Mouse (Mus musculus) liver (tissue): ENCODE measurements at regions not wholly inside any gene's neighbourhood (a gene's known extent, or its start where the extent isn't known, plus 50 kb on each side); places are given as distances from the start of the nearest gene placed in this dataset.

Source experiments
- DNase-seq: peaks from one replicate; pipeline ENCODE4 v3.0.0-alpha.2; 2020; ENCODE audit warnings: mixed read lengths

- DNase-seq, result no peak
Measured at GRCm38 (mm10) chr7:37096291-37096690, 398.4 kb downstream of the Tshz3 start.

GRCm38 (mm10) chr7:37098950-37099349, 401.0 kb downstream of the Tshz3 start:
- no peak for DNase-seq

GRCm38 (mm10) chr7:37104671-37105070, 406.8 kb downstream of the Tshz3 start:
- no peak for DNase-seq

DNA sequence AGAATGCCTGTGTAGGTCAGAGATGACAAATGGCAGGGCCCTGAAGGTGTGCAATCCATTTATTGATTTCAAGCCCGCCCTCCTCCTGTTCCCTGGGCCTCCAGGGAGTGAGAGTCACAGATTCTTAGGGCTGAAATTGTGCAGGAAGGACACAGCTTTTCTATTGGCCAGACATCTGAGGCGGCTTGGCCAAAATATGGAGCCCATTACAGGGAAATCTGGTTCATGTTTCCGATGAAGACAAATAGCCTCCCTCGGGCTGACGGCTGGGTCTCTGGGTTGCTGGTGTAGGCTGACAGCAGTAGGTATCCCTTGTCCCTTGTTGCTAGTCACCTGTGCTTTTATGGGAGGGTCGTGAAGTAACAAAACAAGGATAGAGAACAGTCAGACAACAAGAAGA, 413.2 kb downstream of the Tshz3 start:
- no peak for DNase-seq

DNA sequence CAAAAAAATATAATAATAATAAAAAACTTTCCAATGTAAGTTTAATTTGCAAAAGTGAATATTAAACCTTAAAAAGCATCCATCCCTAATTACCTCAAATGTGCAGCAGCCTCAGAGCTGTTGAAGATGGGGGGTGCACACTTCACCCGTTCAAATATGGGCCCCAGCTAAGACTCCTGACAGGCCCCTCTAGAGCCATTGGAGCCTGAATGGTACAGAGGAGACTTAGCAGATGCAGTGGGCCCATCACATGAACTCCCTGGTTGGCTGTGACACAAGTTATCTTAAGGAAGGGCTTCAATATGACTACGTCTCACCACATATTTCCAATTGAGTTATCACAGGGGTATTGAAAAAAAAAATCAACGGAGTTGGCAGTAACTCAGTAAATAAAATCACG, 422.9 kb downstream of the Tshz3 start:
- no peak for DNase-seq

GRCm38 (mm10) chr7:37140191-37140590, 442.3 kb downstream of the Tshz3 start:
- no peak for DNase-seq

DNA sequence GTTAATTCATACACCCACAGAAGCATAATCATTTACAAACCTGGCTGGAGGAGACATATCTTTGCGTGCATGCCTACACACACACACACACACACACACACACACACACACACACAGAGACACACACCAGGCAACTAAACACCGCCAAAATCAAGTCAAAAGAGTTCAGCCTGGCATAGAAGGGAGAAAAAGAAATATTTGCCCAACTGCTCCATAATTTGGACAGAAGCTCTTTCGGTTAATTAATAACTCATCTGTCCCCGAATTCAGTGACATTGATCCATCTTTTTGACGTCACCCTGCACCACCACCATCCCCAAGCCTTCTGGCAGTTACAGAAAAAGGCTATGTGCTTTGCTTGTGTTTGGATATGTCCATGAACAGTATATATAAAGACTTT, 444.9 kb downstream of the Tshz3 start:
- DNase-seq, result no peak

DNA sequence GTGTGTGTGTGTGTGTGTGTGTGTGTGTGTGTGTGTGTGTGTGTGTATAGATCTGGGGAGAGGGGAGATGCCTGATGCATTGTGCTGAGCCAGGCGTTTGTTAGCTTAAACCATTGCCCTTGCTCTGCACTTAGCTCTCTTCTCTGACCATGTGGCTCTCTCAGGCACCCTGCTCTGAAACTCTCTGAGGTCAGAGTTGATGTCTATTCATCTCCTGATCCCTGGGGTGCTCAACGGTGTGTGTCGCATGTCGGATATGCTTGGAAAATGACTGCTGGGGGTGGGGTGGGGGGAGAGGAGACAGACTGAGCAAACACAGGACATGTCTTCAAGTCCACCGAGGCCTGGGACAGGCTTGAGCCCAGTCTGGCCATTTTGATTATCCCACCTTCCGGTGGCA, 446.4 kb downstream of the Tshz3 start:
- no peak for DNase-seq

DNA sequence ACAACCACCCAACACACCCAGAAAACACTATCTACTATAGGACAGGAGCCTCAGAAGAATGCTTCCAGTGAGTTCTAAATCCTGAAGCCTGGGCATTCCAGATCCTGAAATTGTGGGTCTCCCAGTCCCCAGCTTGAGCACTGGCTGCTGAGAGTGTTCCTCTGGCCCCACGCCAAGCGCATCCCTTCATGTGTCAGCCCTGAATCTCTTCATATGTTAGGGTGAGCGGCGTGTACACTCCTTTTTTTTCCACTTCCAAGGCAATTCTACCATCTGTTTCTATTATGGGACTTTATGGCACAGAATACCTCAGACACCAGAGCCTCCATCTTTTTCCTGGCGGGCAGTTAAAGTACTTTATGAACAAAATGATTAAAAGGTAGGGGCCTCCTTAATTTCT, 451.8 kb downstream of the Tshz3 start:
- no peak for DNase-seq

GRCm38 (mm10) chr7:37159801-37160200, 461.9 kb downstream of the Tshz3 start:
- no peak for DNase-seq

GRCm38 (mm10) chr7:37168883-37169282, 471.0 kb downstream of the Tshz3 start:
- no peak for DNase-seq

DNA sequence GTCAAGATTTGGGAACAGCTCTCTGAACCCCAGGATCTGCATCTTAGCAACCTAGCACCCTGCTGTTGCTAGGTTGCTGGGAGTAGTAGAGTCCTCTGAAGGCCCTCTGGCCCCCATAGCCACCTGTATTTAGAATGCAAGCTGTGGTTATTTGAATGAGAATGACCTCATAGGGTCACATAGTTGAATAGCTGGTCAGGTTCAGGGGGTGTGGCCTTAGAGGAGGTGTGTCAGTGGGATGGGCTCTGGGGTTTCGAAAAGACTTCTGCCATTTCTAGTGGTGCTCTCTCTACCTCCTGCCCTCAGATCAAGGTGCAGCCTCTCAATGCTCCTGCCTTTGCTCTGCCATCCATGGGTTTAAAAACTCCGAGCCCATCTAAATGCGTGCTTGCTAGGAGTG, 477.8 kb downstream of the Tshz3 start:
- no peak for DNase-seq

DNA sequence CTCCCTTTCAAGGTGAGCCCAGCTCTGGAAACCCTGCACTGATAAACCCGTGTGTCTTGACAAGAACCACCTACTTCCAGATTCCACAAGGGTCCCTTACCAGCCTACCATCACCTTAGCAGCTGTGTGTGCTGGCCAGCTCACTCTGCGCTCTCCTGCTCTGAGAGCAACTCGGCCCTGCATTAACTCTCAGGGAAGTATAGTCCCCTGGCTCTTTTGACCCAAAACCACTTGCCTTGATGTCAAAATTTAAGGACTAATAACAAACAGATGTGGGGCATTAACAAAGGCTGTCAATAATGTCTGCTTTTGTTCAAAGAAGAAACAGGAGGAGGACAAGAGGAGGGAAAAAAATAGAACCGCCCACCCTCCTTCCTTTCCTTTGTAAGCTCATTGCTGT, 480.3 kb downstream of the Tshz3 start:
- no peak for DNase-seq

GRCm38 (mm10) chr7:37179907-37180306, 482.0 kb downstream of the Tshz3 start:
- no peak for DNase-seq

DNA sequence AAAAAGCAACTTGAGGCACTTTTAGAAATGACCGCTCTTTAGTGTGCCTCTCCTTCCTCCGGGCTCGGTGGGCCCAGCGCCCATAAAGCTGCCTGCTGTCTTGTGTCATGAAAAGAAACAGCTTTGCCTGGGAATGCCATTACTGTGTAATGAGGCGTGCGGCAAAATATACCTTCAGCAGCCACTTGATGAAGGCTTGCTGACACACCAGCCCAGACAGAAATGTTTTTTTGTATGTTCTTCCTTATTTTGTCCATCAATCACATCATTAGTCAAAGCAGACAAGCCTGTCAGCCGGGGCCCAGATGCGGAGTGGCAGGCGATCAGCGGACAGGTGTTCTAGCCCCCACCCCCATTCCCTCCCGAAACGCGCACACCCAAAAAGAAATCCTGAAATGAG, 482.5 kb downstream of the Tshz3 start:
- no peak for DNase-seq

DNA sequence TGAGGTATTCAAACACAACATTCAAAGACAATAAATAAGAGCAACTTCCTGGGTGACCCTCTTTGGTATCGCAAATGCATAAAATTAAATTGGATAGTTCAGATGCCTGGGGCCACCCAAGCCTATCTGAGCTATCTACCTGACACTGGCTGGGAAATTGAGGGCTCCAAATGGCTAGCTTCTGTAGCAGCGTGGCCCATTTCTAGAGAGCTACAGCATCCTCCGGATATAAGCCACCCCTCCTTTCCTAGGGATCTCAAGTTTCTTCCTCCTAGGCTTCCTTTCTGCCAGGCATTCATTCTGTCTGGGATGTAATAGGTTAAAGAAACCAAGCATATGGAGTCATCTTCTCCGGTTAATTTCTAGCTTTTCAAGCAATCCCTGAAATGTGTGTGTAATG, 483.2 kb downstream of the Tshz3 start:
- DNase-seq, result no peak

GRCm38 (mm10) chr7:37192536-37192935, 494.6 kb downstream of the Tshz3 start:
- no peak for DNase-seq

- no peak for DNase-seq
Measured at GRCm38 (mm10) chr7:37204800-37205199, 506.9 kb downstream of the Tshz3 start.

- no peak for DNase-seq
Measured at GRCm38 (mm10) chr7:37208305-37208704, 510.4 kb downstream of the Tshz3 start.

- DNase-seq, result no peak
Measured at GRCm38 (mm10) chr7:37213751-37214181, 515.8 kb downstream of the Tshz3 start.

GRCm38 (mm10) chr7:37215498-37215897, 517.6 kb downstream of the Tshz3 start:
- no peak for DNase-seq

- no peak for DNase-seq
Measured at GRCm38 (mm10) chr7:37220476-37220875, 522.6 kb downstream of the Tshz3 start.

GRCm38 (mm10) chr7:37226423-37226822, 528.5 kb downstream of the Tshz3 start:
- DNase-seq, result no peak

DNA sequence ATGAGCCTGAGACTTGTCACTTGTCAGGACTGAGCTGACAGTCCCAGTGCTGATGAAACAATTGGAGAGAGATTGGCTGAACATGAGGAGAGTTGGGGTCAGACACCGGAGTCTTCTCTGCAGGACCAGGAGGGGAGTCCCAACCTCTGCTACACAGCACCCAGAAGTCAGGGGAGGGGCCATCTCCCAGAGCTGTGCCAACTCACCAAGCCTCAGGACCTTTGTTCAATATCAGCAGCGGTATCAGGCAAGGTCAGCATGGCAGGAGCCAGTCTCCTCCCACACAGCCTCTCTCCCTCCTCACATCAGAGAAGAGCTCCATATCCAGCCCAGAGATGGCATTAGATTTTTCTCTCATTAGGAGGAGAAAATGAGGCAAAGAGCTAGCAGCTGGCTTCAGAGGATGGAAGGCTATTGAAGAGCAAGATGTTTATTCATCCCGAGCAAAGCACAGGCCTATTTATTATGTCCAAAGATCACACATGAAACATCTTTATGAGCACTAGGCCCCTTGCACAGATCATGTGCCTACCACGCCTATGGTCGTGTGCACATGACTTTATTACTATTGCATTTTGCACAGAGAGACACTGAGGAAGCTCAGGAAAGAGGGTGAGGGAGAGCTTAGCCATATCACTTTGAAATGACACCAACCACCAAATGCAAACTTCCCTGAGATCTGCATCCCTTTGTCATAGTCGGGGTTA, 532.9 kb downstream of the Tshz3 start:
- DNase-seq, result no peak

DNA sequence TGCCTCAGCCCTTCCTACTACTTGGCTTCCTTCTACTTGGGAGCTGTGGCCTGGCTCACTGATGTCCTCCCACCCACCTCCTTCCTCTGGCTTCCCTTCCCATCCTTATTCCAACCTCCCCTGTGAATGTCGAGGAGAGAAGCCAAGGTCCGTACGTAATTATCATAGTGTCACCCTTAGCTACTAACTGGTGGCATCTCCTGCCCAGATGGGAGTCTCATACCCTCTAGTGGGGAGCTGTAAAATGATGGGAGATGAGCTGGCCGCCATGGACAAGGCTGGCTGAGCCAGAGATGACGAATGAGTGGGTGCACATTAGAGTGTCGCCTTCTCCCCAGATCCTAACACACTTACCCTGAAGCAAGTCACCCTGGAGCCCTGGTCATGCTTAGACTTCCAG, 532.6 kb downstream of the Zfp536 start:
- no peak for DNase-seq
